Mouse (Mus musculus): ENCODE data around the gene Mybphl.

- no peak for TF ChIP-seq EP300 (IDR thresholded peaks at IDR 0.05; ENCODE audit: insufficient read depth, low read depth, low read length)
- TF ChIP-seq CTCF (IDR thresholded peaks at IDR 0.05; ENCODE audit: low read depth, low read length) = no peak
- TF ChIP-seq POLR2A (IDR thresholded peaks at IDR 0.05; ENCODE audit: insufficient read depth, low read length) = no peak
Observed at GRCm38 (mm10) chr3:108342185-108342584, 22.5 kb upstream of the Mybphl start.
